Mouse (Mus musculus) retina, postnatal 7 days (tissue): ENCODE data around the gene Tsc2.

Experiments used
- DNase-seq: peaks from one replicate; pipeline ENCODE4 v3.0.0-alpha.2; 2012; ENCODE audit warnings: low read depth, low spot score

Gene Tsc2

GRCm38 (mm10) chr17:24647493-24647892 is 15.1 kb upstream of the Tsc2 start:
- no peak for DNase-seq

GRCm38 (mm10) chr17:24646381-24646780 is 14.0 kb upstream of the Tsc2 start:
- no peak for DNase-seq

- DNase-seq, result no peak
Observed at GRCm38 (mm10) chr17:24645916-24646315, 13.5 kb upstream of the Tsc2 start.

- no peak for DNase-seq
Observed at GRCm38 (mm10) chr17:24644875-24645721, 12.7 kb upstream of the Tsc2 start.

- no peak for DNase-seq
Observed at GRCm38 (mm10) chr17:24644030-24644715, 11.7 kb upstream of the Tsc2 start.

GRCm38 (mm10) chr17:24642791-24643343 is 10.4 kb upstream of the Tsc2 start:
- no peak for DNase-seq

- DNase-seq, result no peak
Observed at GRCm38 (mm10) chr17:24641944-24642343, 9.5 kb upstream of the Tsc2 start.

GRCm38 (mm10) chr17:24640581-24640980 is 8.2 kb upstream of the Tsc2 start:
- no peak for DNase-seq

GRCm38 (mm10) chr17:24640119-24640518 is 7.7 kb upstream of the Tsc2 start:
- DNase-seq, result no peak

GRCm38 (mm10) chr17:24639571-24639988 is 7.2 kb upstream of the Tsc2 start:
- DNase-seq, result no peak

- DNase-seq, result no peak
Observed at GRCm38 (mm10) chr17:24638840-24639239, 6.4 kb upstream of the Tsc2 start.

- no peak for DNase-seq
Observed at GRCm38 (mm10) chr17:24638214-24638613, 5.8 kb upstream of the Tsc2 start.

GRCm38 (mm10) chr17:24636781-24637481 is 4.5 kb upstream of the Tsc2 start:
- no peak for DNase-seq

- DNase-seq, result no peak
Observed at GRCm38 (mm10) chr17:24635694-24636093, 3.3 kb upstream of the Tsc2 start.

GRCm38 (mm10) chr17:24635024-24635423 is 2.6 kb upstream of the Tsc2 start:
- no peak for DNase-seq

- no peak for DNase-seq
Observed at GRCm38 (mm10) chr17:24633831-24634230, 1.4 kb upstream of the Tsc2 start.

GRCm38 (mm10) chr17:24632813-24633449 is 501 bp upstream of the Tsc2 start:
- no peak for DNase-seq

- DNase-seq, result no peak
Observed at GRCm38 (mm10) chr17:24630072-24630471, 2.4 kb downstream of the Tsc2 start.

GRCm38 (mm10) chr17:24628646-24629045 is 3.8 kb downstream of the Tsc2 start:
- peak; percentile 53 for DNase-seq

GRCm38 (mm10) chr17:24625472-24625871 is 7.0 kb downstream of the Tsc2 start:
- no peak for DNase-seq

- no peak for DNase-seq
Observed at GRCm38 (mm10) chr17:24617561-24618194, 14.8 kb downstream of the Tsc2 start.
